Mouse (Mus musculus) liver, embryonic 16.5 days (tissue): ENCODE measurements around the gene Myo3b. TPM values are rescaled to one million over a fixed set of nuclear protein-coding genes. Genes with fewer than 3 reads are reported as not detected.

Experiments
- ATAC-seq: fragments of 200-750 bp; cut with Nextera tagmentation; 2 replicates; pipeline ENCODE4 v1.8.0; 2017; ENCODE audit warnings: low read depth, mild to moderate bottlenecking, moderate number of reproducible peaks, moderate library complexity
- H3K27ac ChIP-seq: fragments of 300-500 bp; sonication (generic); 2 replicates; pipeline ENCODE4 v1.5.1; 2014; ENCODE audit warnings: mild to moderate bottlenecking, low read length
- H3K27me3 ChIP-seq: fragments of 300-500 bp; sonication (generic); 2 replicates; pipeline ENCODE4 v1.6.1; 2014; ENCODE audit warnings: low read depth, low read length, mixed read lengths; ENCODE audit not compliant: control insufficient read depth, insufficient read depth
- H3K36me3 ChIP-seq: fragments of 300-500 bp; sonication (generic); 2 replicates; pipeline ENCODE4 v1.6.1; 2014; ENCODE audit warnings: mild to moderate bottlenecking; ENCODE audit not compliant: control insufficient read depth, insufficient read depth
- H3K4me1 ChIP-seq: fragments of 300-500 bp; sonication (generic); 2 replicates; pipeline ENCODE4 v1.6.1; 2014; ENCODE audit warnings: low read depth, low read length, mixed read lengths; ENCODE audit not compliant: control insufficient read depth
- H3K4me2 ChIP-seq: fragments of 300-500 bp; sonication (generic); 2 replicates; pipeline ENCODE4 v1.6.1; 2014; ENCODE audit warnings: low read depth, low read length, mixed read lengths
- H3K4me3 ChIP-seq: fragments of 300-500 bp; sonication (generic); 2 replicates; pipeline ENCODE4 v1.5.1; 2014; ENCODE audit warnings: low read depth, mild to moderate bottlenecking, low read length
- H3K9ac ChIP-seq: fragments of 300-500 bp; sonication (generic); 2 replicates; pipeline ENCODE4 v1.6.1; 2014; ENCODE audit warnings: low read depth, low read length
- H3K9me3 ChIP-seq: fragments of 300-500 bp; sonication (generic); replicated peaks from 2 replicates; pipeline ENCODE4 v1.6.1; 2016; ENCODE audit warnings: low read length; ENCODE audit not compliant: control insufficient read depth
- WGBS: fragments of 180-500 bp; shearing (Covaris S2); extraction: QIAGEN DNeasy Blood & Tissue Kit; methylation state at CpG from one replicate; pipeline ENCODE4 v1.1.7; 2014; ENCODE audit not compliant: insufficient replicate concordance; 5-methylcytosine and 5-hydroxymethylcytosine counted together
- polyA plus RNA-seq: library from polyadenylated mRNA; unstranded; fragments of >200 nt; fragmentation: Nextera tagmentation; extraction: Ambion mirVana; gene quantifications from 2 replicates; pipeline ENCODE4 v1.2.1, GENCODE M21; 2015

Gene Myo3b
- polyA plus RNA-seq, 1 experiment from 2014 or later = not detected

DNA sequence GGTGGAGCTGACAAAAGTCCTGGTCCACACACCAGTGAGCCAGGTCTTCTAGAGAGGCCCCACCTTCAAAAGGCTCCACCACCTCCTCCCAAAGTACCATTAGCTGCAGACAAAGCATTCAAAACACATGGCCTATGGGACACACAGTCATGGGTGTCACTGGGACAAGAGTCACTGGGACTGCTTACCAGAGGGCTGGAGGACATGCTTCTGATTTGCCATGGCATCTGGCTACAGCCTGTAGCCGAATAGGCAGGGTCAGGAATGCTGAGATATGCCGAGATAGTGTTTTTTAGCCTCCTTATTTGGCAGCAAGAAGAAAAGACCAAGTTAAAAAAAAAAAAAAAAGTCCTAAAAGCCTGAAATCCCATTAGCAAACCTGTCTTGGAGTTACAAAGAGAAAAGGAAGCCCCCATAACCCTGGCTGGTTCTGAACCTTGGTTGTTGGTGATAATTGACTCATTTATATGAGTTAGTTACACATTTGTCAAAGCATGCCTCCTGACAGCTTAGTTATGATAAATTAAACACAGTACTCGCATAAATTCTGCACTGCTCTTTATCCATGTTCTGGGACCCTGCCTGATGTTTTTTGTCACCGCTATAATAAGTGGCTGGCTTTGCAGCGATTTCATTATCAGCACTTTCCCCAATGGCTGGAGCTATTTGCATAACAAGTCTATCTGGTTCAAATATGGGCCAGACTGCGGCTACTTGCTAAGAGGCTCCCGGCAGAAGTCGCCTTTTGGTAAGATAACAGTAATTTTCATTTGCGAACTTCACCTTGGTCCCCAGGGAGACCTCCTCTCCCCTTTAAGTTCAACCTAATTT is 156.7 kb downstream of the Myo3b start:
- no peak overlapping the region for H3K27ac ChIP-seq
- no peak overlapping the region for H3K4me2 ChIP-seq
- H3K9ac ChIP-seq = no peak overlapping the region
- H3K27me3 ChIP-seq = no peaks in the 10 kb centered on the region
- H3K4me1 ChIP-seq = no peaks in the 10 kb centered on the region
- H3K4me3 ChIP-seq = no peak overlapping the region
- no peaks in the 10 kb centered on the region for H3K9me3 ChIP-seq
- 64% methylated on average over 9 of the region's 9 CpGs for WGBS
- H3K36me3 ChIP-seq = no peaks in the 10 kb centered on the region
- ATAC-seq = no peak

DNA sequence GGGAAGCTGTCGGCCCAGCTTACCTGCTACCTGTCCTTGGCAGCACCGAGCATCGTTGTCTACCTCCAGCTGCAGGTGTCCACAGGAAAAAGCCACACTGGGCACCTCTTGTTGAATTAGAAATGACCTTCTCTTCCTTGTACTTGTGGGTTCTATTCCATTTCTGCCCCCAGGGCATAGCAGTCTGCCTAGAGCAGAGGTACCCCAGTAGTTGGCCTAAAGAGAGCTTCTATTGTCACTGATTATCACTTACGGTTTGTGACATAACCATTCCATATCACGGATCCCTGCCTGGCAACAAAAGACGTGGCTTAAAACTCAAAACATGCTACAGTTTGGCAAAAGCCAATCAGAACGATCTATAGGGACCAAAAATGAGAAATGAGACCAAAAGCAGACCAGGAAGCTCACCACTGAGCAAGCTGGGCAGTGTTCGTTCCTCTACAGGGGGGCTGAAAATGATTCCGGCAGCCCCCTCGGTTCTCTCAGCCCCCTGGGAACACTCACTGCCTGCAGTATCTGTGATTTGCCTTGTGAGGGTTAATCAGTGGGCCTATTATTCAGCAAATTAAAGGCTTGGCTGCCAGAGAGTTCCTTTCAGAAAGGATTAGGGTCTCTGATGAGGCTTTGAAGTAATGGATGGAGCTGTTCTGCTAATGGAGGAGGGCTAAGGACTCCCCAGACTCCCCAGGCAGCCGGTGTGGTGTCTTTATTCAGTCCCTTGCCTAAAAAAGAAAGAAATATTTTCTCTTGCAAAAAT is 163.1 kb downstream of the Myo3b start:
- no peak overlapping the region for H3K4me2 ChIP-seq
- 45% methylated on average over 11 of the region's 11 CpGs for WGBS
- no peak overlapping the region for H3K4me3 ChIP-seq
- H3K36me3 ChIP-seq = no peaks in the 10 kb centered on the region
- H3K27ac ChIP-seq = no peak overlapping the region
- no peak for ATAC-seq
- no peaks in the 10 kb centered on the region for H3K27me3 ChIP-seq
- H3K9me3 ChIP-seq = no peaks in the 10 kb centered on the region
- no peaks in the 10 kb centered on the region for H3K4me1 ChIP-seq
- H3K9ac ChIP-seq = no peak overlapping the region

DNA sequence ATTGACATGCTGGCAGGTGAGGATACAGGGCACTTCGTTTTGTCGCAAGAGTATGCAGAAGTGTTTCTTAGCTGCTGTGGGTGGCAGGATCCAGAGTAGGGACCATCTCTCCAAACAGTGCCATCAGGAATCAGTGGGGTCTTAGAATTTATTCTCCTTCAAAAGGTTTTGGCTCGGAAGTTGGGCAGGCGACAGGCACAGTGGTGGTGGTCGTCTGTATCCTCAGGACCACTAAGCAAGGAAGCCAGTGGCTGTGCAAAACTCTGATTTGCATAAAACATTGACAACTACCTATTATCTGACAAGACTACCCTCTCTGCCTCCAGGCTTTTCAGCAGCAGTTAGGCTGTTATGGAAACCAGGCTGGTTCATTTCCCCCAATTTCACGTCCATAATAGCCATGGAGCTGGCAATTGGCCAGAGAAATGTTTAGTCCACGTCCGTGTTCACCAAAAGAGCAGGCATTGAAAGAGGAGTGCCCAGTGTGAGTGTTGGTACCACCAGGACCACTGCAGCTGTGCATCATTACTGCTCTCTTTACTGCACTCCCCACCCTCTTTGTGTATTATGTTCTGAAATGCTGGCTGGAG is 163.7 kb downstream of the Myo3b start:
- no peak overlapping the region for H3K27ac ChIP-seq
- ATAC-seq = no peak
- no peak overlapping the region for H3K4me3 ChIP-seq
- H3K36me3 ChIP-seq = no peaks in the 10 kb centered on the region
- no peak overlapping the region for H3K9ac ChIP-seq
- 37% methylated on average over 8 of the region's 8 CpGs for WGBS
- H3K4me1 ChIP-seq = no peaks in the 10 kb centered on the region
- H3K9me3 ChIP-seq = no peaks in the 10 kb centered on the region
- H3K27me3 ChIP-seq = no peaks in the 10 kb centered on the region
- no peak overlapping the region for H3K4me2 ChIP-seq

DNA sequence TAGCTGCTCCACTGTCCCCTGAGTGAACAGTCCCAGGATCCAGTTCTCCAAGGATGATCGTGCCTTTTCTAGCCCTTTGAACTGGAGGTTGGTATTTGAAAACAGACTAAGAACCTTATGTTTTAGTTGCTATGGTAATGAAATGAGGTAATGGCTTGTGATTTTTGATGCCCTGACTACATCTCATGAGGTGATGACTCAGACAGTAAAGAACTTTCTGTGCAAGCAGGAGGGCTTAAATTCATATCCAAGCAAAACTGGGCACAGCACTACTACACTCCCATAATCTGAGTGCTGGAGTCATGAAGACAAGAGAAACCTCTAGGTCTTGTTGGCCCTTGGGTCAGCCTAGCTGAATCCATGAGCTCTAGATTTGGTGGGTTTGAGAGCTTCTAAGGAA is 169.5 kb downstream of the Myo3b start:
- ATAC-seq = no peak

DNA sequence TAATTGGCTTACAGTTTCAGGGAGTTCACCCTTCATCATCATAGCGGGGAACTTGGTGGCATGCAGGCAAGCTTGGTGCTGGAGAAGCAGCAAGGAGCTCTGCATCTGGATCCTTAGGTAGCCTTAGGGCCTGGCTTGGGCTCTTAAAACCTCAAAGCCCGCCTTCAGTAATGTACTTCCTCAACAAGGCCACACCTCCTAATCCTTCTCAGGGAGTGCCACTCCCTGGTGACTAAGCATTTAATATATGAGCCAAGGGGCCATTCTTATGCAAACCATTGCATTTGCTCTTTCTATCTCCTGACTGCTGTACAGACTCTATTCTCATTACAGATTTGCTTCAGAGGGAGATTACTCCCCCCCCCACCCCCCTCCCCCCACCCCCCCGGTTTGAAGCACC is 170.9 kb downstream of the Myo3b start:
- Histone ChIP-seq H3K27me3 (no peaks in the 10 kb centered on the region), H3K4me1 (no peaks in the 10 kb centered on the region), H3K4me2 (no peak overlapping the region), H3K36me3 (no peaks in the 10 kb centered on the region), H3K9ac (no peak overlapping the region), H3K9me3 (no peaks in the 10 kb centered on the region; the same call in 1 of the 2 replicates), H3K27ac (no peak overlapping the region), H3K4me3 (no peak overlapping the region)
- WGBS = 70% methylated on average over 3 of the region's 3 CpGs
- ATAC-seq = no peak

More for the DNA sequence above, 169.5 kb downstream of the Myo3b start:
- Histone ChIP-seq H3K27ac (no peak overlapping the region), H3K4me1 (no peaks in the 10 kb centered on the region), H3K27me3 (no peaks in the 10 kb centered on the region), H3K4me3 (no peak overlapping the region), H3K9me3 (no peaks in the 10 kb centered on the region; the same call in 1 of the 2 replicates), H3K36me3 (no peaks in the 10 kb centered on the region), H3K9ac (no peak overlapping the region), H3K4me2 (no peak overlapping the region)
- WGBS = 72% methylated on average over 1 of the region's 1 CpGs

DNA sequence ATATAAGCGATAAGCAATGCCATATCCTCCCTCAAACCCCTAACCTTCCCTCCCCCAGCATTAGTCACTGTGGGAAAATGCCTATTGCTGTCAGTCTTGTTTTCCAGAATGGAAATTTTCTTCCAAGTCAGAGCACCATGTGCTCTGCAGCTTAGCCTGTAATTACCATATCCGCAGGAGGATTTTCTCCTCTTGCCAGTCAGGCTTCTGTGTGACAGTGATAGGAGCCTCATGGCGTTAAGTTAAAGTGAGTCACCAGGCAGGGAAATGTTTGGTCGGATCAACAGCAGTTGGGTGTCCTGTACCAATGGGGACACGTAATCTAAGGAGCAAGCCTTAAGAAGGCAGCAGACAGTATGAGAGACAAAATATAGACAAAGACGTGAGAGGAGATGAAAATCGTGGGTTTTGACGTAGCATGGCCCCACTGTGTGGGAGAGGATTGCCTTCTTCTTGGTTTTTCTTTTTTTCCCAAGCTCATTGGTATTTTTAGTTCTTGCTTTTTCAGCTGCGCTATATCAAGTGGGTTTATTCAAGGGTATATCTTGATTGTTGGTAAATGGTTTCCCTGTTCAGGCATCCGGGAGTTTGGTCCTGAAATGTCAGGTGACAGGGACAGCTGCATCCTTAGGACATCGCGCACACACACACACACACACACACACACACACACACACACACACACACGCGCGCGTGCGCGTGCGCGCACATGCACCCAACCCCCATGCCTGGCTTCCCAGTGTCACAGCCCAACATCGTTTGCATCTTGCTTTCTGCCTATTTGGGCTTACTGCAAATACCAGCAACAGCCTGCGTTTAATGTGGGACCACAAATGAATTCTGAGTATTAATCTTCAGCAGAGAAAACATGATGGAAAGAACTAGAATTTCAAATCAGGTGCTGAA is 171.8 kb downstream of the Myo3b start:
- WGBS = 71% methylated on average over 22 of the region's 22 CpGs
- Histone ChIP-seq H3K9ac (no peak overlapping the region), H3K4me2 (no peak overlapping the region), H3K4me3 (no peak overlapping the region), H3K36me3 (no peaks in the 10 kb centered on the region), H3K27ac (no peak overlapping the region), H3K9me3 (no peaks in the 10 kb centered on the region; the same call in 1 of the 2 replicates), H3K4me1 (no peaks in the 10 kb centered on the region), H3K27me3 (no peaks in the 10 kb centered on the region)
- ATAC-seq = no peak

DNA sequence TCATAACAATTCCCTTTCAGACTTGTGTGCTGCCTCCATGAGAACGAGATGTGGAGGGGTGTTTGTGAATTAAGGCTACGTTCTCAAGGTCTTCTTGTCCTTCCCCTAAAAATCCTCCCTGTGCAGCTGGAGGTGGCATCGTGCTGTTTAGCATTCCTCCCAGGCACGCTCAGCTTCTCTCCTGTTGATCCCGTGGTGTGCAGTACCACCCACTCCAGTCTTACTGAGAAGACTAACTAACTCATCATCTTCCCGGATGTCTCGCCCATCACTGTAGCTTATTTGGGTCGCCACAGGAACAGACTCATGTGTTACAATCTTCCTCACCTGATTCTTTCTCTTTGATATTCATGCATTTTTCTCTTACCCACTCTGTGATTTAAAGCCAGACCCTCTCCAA is 175.5 kb downstream of the Myo3b start:
- Histone ChIP-seq H3K27ac (no peak overlapping the region), H3K9me3 (no peaks in the 10 kb centered on the region; the same call in 1 of the 2 replicates), H3K27me3 (no peaks in the 10 kb centered on the region), H3K4me1 (no peaks in the 10 kb centered on the region), H3K4me3 (no peak overlapping the region), H3K9ac (no peak overlapping the region), H3K4me2 (no peak overlapping the region), H3K36me3 (no peaks in the 10 kb centered on the region)
- no peak for ATAC-seq
- 62% methylated on average over 8 of the region's 8 CpGs for WGBS

DNA sequence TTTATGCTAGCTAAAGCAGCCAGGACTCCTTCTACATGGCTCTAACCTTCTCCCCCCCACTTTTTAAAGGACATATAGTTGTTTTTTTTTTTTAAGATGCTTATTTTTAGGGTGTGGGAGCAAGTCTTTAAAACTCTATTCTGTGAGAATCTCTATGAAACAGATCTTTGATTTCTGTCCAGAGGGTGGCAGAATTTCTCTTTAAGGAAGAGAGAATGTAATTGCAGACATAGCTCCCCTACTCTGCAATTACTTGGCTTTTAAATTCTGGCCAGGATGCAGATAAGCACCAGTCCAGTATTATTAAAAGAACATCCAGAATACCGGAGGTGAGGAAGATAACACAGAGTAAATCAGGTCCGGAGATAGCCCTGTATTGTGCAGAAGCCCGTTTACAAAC is 178.9 kb downstream of the Myo3b start:
- 50% methylated on average over 3 of the region's 3 CpGs for WGBS
- no peak for ATAC-seq
- no peak overlapping the region for H3K4me2 ChIP-seq
- no peak overlapping the region for H3K9ac ChIP-seq
- H3K27ac ChIP-seq = no peak overlapping the region
- H3K4me1 ChIP-seq = no peaks in the 10 kb centered on the region
- H3K36me3 ChIP-seq = no peaks in the 10 kb centered on the region
- no peaks in the 10 kb centered on the region for H3K27me3 ChIP-seq
- H3K9me3 ChIP-seq = no peaks in the 10 kb centered on the region
- no peak overlapping the region for H3K4me3 ChIP-seq
